In genomic region chr9:23221976-23222375, GRCm38 (mm10) we compare ENCODE assay signal across 8 mouse cellular contexts. TPM values are rescaled to one million over a fixed set of nuclear protein-coding genes. Genes with fewer than 3 reads are reported as not detected.
DNase-seq lines count a peak whose midpoint lies in the region; ATAC-seq and TF ChIP-seq lines count a peak whose summit lies in the region.

No protein-coding gene starts in this region.

- H3K36me3 ChIP-seq in embryonic facial prominence, embryonic 13.5 days: no peaks in the 10 kb centered on the region
- no peaks in the 10 kb centered on the region for H3K36me3 ChIP-seq in intestine, postnatal 0 days (ENCODE audit: control insufficient read depth, insufficient read depth)

- H3K27me3 ChIP-seq in embryonic facial prominence, embryonic 13.5 days: peaks cover 68% of the 10 kb centered on the region
- peaks cover 38% of the 10 kb centered on the region for H3K27me3 ChIP-seq in intestine, postnatal 0 days (replicated peaks; ENCODE audit: control insufficient read depth, insufficient read depth, low read length)

- peaks cover 11% of the 10 kb centered on the region for H3K4me1 ChIP-seq in embryonic facial prominence, embryonic 13.5 days
- H3K4me1 ChIP-seq in intestine, postnatal 0 days (replicated peaks; ENCODE audit: control insufficient read depth, insufficient read depth, low read length): no peaks in the 10 kb centered on the region

- 18% methylated on average over 5 of the region's 5 CpGs for WGBS in embryonic facial prominence, embryonic 13.5 days
- 33% methylated on average over 5 of the region's 5 CpGs for WGBS in intestine, postnatal 0 days

- H3K9me3 ChIP-seq in embryonic facial prominence, embryonic 13.5 days: no peaks in the 10 kb centered on the region
- no peaks in the 10 kb centered on the region for H3K9me3 ChIP-seq in intestine, postnatal 0 days (ENCODE audit: control insufficient read depth)

- ATAC-seq in embryonic facial prominence, embryonic 13.5 days (ENCODE audit: insufficient number of reproducible peaks, insufficient read depth, low FRiP score, low TSS enrichment, low read depth): 0 out of 2 replicates have a peak, but pooled peaks have one; percentile 15
- ATAC-seq in intestine, postnatal 0 days: no peak

- TF ChIP-seq CTCF in left cerebral cortex, adult 2 months (IDR thresholded peaks at IDR 0.05): no peak
- no peak for TF ChIP-seq CTCF in intestine, postnatal 0 days (IDR thresholded peaks at IDR 0.05; ENCODE audit: low read depth)

- peak in 1 of 2 experiments; percentile 19 for DNase-seq in left cerebral cortex, adult 2 months (ENCODE audit: extremely low spot score in 1 of 2, low spot score in 2 of 2)
- no peak for DNase-seq in left cerebral cortex, adult 11 months (ENCODE audit: low spot score)
- DNase-seq in right cerebral cortex, adult 2 months (ENCODE audit: low spot score in 2 of 2): peak; percentile 10 to 12
- DNase-seq in thymus, postnatal 36 days: no peak
- DNase-seq in urinary bladder, adult 2 months (ENCODE audit: low spot score): no peak
- DNase-seq in lung, postnatal 25 days (ENCODE audit: low spot score): no peak

- peak overlapping the region; percentile 82 for H3K4me3 ChIP-seq in left cerebral cortex, adult 2 months
- H3K4me3 ChIP-seq in embryonic facial prominence, embryonic 13.5 days: peak overlapping the region; percentile 70
- H3K4me3 ChIP-seq in intestine, postnatal 0 days (ENCODE audit: low read depth, low read length): peak overlapping the region; percentile 66

- peak overlapping the region; percentile 83 for H3K9ac ChIP-seq in embryonic facial prominence, embryonic 13.5 days
- H3K9ac ChIP-seq in intestine, postnatal 0 days (ENCODE audit: low read depth, low read length): 0 out of 2 replicates have a peak overlapping the region, but pooled peaks have one; percentile 41

- intact Hi-C loops in left cerebral cortex, adult 2 months (cut with DNase I): loop anchor here (10.0 kb wide), 1 partner anchor 1283 kb away; the partner anchor contains the start of gene Dpy19l1

- no peak overlapping the region for H3K27ac ChIP-seq in left cerebral cortex, adult 2 months
- no peak overlapping the region for H3K27ac ChIP-seq in embryonic facial prominence, embryonic 13.5 days
- H3K27ac ChIP-seq in intestine, postnatal 0 days (ENCODE audit: low read depth, low read length): no peak overlapping the region

- peak overlapping the region; percentile 97 for H3K4me2 ChIP-seq in embryonic facial prominence, embryonic 13.5 days
- peak overlapping the region; percentile 98 for H3K4me2 ChIP-seq in intestine, postnatal 0 days (replicated peaks; ENCODE audit: low read depth)

RNA-seq across cellular contexts. Expression of gene Bmper, which starts 0.9 kb away (rescaled TPM):
- 1 to 10 TPM; 6.9 to 8.6 TPM for total RNA-seq in left cerebral cortex, adult 2 months (2021)
- 10.8 and 16.9 TPM in 2 replicates for polyA plus RNA-seq in embryonic facial prominence, embryonic 13.5 days (2015; fragmentation: Nextera tagmentation; extraction: Ambion mirVana)
- polyA plus RNA-seq in intestine, postnatal 0 days (2015; fragmentation: Nextera tagmentation; extraction: Ambion mirVana): 4.1 and 4.2 TPM in 2 replicates
- 0.69 and 1.3 TPM in 2 replicates for polyA plus RNA-seq in urinary bladder, adult 2 months (2012; rRNA removed)

Comparison
In these comparisons a context has a peak if more than half of its experiments do, and no peak if none do; other contexts are left out.
1. DNase-seq: peak in right cerebral cortex, adult 2 months (2 of 2); none in left cerebral cortex, adult 11 months (single experiment), thymus, postnatal 36 days (0 of 2), urinary bladder, adult 2 months (single experiment) and lung, postnatal 25 days (single experiment).
2. Peak in every context shown above with its lines, with median percentiles within 50 percentile points of each other: H3K4me3 ChIP-seq.